Mouse (Mus musculus): ENCODE data around the gene Lamtor2. TPM values are rescaled to one million over a fixed set of nuclear protein-coding genes. Genes with fewer than 3 reads are reported as not detected.
A peak's percentile ranks its signal among the peaks of the same experiment; 100 is the strongest.
"Not testable (repeated sequence)": the region's sequence is repeated elsewhere in the genome, so short reads cannot be mapped to it uniquely, and the experiment has no call there.

Lamtor2 gene
- polyA plus RNA-seq, 1 experiment from 2014 or later, result 206 TPM

- H3K27me3 ChIP-seq (replicated peaks), result no peaks in the 10 kb centered on the region
- H3K9me3 ChIP-seq, result no peaks in the 10 kb centered on the region
- H3K9ac ChIP-seq, result peak overlapping the region; percentile 93; the same call in 1 of the 2 replicates
- H3K4me1 ChIP-seq, result peaks cover 19% of the 10 kb centered on the region
- H3K36me3 ChIP-seq (replicated peaks), result peaks cover 5% of the 10 kb centered on the region; the same call in 1 of the 2 replicates
- WGBS, result 56% methylated on average over 8 of the region's 8 CpGs
- H3K4me2 ChIP-seq, result peak overlapping the region; percentile 71
- ATAC-seq (replicated peaks), result peak; percentile 31; the same call in 1 of the 2 replicates
- no peak overlapping the region for H3K27ac ChIP-seq
- H3K4me3 ChIP-seq, result peak overlapping the region; percentile 78
These were observed 25.9 kb upstream of the Lamtor2 start for GRCm38 (mm10) chr3:88578498-88579424.

DNA sequence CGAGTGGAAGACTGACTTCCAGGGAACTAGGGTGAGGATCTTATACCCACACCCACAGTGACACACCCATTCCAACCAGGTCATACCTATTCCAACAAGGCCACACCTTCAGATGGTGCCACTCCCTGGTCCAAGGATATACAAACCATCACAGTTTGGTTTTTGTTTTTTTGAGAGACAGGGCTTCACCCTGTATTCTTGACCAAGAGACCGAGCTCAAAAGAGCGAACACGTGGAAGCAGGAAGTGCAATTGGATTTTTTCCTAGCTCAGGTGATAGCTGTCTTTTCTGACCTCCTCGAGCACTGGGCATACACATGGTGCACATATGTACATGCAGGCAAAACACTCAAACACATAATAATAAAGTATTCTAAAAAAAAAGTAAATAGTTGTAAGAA is 25.0 kb upstream of the Lamtor2 start:
- not testable (repeated sequence) for H3K36me3 ChIP-seq (replicated peaks); H3K9me3 ChIP-seq; H3K9ac ChIP-seq; ATAC-seq (replicated peaks); H3K27ac ChIP-seq; H3K4me3 ChIP-seq; H3K27me3 ChIP-seq (replicated peaks); H3K4me2 ChIP-seq
- peaks cover 19% of the 10 kb centered on the region for H3K4me1 ChIP-seq
- whole genome bisulfite sequencing, result 87% methylated on average over 5 of the region's 5 CpGs

DNA sequence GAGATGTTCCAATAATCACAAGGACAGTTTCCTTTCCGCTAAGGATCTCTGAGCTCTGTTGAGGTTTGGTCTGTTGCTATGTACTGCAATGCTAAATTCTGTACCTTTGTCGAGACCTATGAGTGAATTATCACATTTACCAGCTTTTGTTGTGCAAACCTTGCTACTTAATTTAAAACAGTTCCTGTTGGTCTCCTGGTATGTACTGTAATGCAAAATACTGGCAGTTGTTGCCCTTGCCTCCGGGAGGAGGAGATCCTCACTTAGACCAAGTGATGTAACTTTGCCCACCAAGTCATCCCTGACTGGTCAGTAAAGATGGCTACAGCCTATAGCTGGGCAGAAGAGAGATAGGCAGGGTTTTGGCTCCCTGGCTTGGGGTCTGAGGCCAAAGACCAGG is 22.7 kb upstream of the Lamtor2 start, which contains the start of gene Ssr2:
Ssr2 (plus strand) TSS at position 337 of the 400 bp plus-strand sequence.
- Histone ChIP-seq H3K36me3 (replicated peaks) (no peaks in the 10 kb centered on the region), H3K9ac (no peak within 1 kb of the TSS), H3K27me3 (replicated peaks) (no peaks in the 10 kb centered on the region), H3K9me3 (no peaks in the 10 kb centered on the region), H3K4me1 (peaks cover 11% of the 10 kb centered on the region), H3K27ac (no peak within 1 kb of the TSS), H3K4me2 (no peak within 1 kb of the TSS), H3K4me3 (no peak within 1 kb of the TSS)
- no peak for ATAC-seq (replicated peaks)
- WGBS, result 93% methylated on average over 3 of the region's 3 CpGs

- no peaks in the 10 kb centered on the region for H3K9me3 ChIP-seq
- H3K4me2 ChIP-seq, result no peak overlapping the region
- no peak overlapping the region for H3K4me3 ChIP-seq
- WGBS, result 88% methylated on average over 2 of the region's 2 CpGs
- no peaks in the 10 kb centered on the region for H3K27me3 ChIP-seq (replicated peaks)
- H3K27ac ChIP-seq, result no peak overlapping the region
- no peaks in the 10 kb centered on the region for H3K4me1 ChIP-seq
- H3K36me3 ChIP-seq (replicated peaks), result peaks cover 10% of the 10 kb centered on the region
- ATAC-seq (replicated peaks), result no peak
- no peak overlapping the region for H3K9ac ChIP-seq
These were observed 20.9 kb upstream of the Lamtor2 start for GRCm38 (mm10) chr3:88573810-88574209.

DNA sequence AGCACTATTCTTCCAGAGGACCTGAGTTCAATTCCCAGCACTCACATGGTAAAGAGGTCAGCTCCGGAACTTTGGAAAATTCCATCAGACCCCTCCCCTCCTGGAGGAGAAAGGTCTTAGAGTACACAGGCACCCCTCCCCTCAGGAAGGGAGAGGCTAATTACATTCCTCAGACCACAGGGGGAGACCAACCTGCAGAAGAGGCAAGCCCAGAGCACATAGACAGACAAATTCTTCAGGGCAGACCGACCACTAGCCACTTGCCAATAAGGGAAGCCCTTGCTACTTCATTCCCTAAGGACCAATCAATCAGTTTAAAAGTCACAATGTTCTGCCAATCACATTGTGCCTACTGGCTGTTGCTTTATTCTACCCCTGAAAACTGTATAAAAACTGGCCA is 20.0 kb upstream of the Lamtor2 start:
- Histone ChIP-seq H3K4me1 (no peaks in the 10 kb centered on the region), H3K4me3 (no peak overlapping the region), H3K9ac (no peak overlapping the region), H3K36me3 (replicated peaks) (peaks cover 20% of the 10 kb centered on the region), H3K27ac (no peak overlapping the region), H3K27me3 (replicated peaks) (no peaks in the 10 kb centered on the region), H3K9me3 (no peaks in the 10 kb centered on the region), H3K4me2 (no peak overlapping the region)
- 87% methylated on average over 2 of the region's 2 CpGs for WGBS
- no peak for ATAC-seq (replicated peaks)

- Histone ChIP-seq H3K36me3 (replicated peaks) (peaks cover 27% of the 10 kb centered on the region), H3K4me1 (no peaks in the 10 kb centered on the region), H3K4me2 (no peak overlapping the region), H3K27ac (no peak overlapping the region), H3K4me3 (no peak overlapping the region), H3K9ac (no peak overlapping the region), H3K9me3 (no peaks in the 10 kb centered on the region), H3K27me3 (replicated peaks) (no peaks in the 10 kb centered on the region)
- no peak for ATAC-seq (replicated peaks)
- 81% methylated on average over 1 of the region's 1 CpGs for WGBS
These were observed 19.0 kb upstream of the Lamtor2 start for GRCm38 (mm10) chr3:88571856-88572255.

- Histone ChIP-seq H3K9ac (no peak overlapping the region), H3K27me3 (replicated peaks) (no peaks in the 10 kb centered on the region), H3K4me1 (no peaks in the 10 kb centered on the region), H3K4me3 (no peak overlapping the region), H3K27ac (no peak overlapping the region), H3K4me2 (no peak overlapping the region), H3K36me3 (replicated peaks) (peaks cover 41% of the 10 kb centered on the region), H3K9me3 (no peaks in the 10 kb centered on the region)
- 95% methylated on average over 10 of the region's 10 CpGs for WGBS
- no peak for ATAC-seq (replicated peaks)
These were observed 17.5 kb upstream of the Lamtor2 start for GRCm38 (mm10) chr3:88570341-88570740.

- H3K4me2 ChIP-seq, result no peak overlapping the region
- H3K36me3 ChIP-seq (replicated peaks), result peaks cover 47% of the 10 kb centered on the region
- no peak overlapping the region for H3K4me3 ChIP-seq
- H3K27ac ChIP-seq, result no peak overlapping the region
- no peaks in the 10 kb centered on the region for H3K27me3 ChIP-seq (replicated peaks)
- no peaks in the 10 kb centered on the region for H3K9me3 ChIP-seq
- no peak for ATAC-seq (replicated peaks)
- WGBS, result 97% methylated on average over 5 of the region's 5 CpGs
- H3K9ac ChIP-seq, result no peak overlapping the region
- H3K4me1 ChIP-seq, result no peaks in the 10 kb centered on the region
These were observed 16.8 kb upstream of the Lamtor2 start for GRCm38 (mm10) chr3:88569694-88570093.

- ATAC-seq (replicated peaks), result no peak
- no peak overlapping the region for H3K9ac ChIP-seq
- H3K27ac ChIP-seq, result no peak overlapping the region
- H3K27me3 ChIP-seq (replicated peaks), result no peaks in the 10 kb centered on the region
- no peak overlapping the region for H3K4me2 ChIP-seq
- 96% methylated on average over 2 of the region's 2 CpGs for WGBS
- no peaks in the 10 kb centered on the region for H3K9me3 ChIP-seq
- H3K36me3 ChIP-seq (replicated peaks), result peaks cover 52% of the 10 kb centered on the region
- no peak overlapping the region for H3K4me3 ChIP-seq
- H3K4me1 ChIP-seq, result no peaks in the 10 kb centered on the region
These were observed 16.2 kb upstream of the Lamtor2 start for GRCm38 (mm10) chr3:88569093-88569492.

DNA sequence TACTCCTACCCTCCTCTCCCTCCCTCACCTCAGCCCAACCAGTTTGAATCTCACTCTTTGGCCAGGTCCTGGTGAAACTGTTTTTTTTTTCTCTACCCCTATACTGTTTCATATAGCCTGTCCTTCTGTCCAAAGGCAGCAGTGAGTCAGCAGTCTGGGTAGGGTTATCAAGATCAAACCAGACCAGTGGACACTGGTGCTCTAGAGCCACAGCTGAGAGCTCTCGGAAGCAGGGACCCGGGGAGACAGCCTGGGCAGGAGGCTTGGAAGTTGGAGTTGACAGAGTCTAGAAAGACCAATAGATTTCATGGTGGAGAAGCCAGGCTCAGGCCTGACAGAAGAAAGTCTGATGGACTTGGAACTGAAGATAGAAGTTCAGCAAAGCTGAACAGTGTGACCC is 15.7 kb upstream of the Lamtor2 start:
- WGBS, result 100% methylated on average over 2 of the region's 2 CpGs
- no peak overlapping the region for H3K27ac ChIP-seq
- no peak overlapping the region for H3K9ac ChIP-seq
- no peaks in the 10 kb centered on the region for H3K9me3 ChIP-seq
- H3K4me1 ChIP-seq, result no peaks in the 10 kb centered on the region
- H3K36me3 ChIP-seq (replicated peaks), result peaks cover 52% of the 10 kb centered on the region
- no peak for ATAC-seq (replicated peaks)
- no peak overlapping the region for H3K4me3 ChIP-seq
- H3K27me3 ChIP-seq (replicated peaks), result no peaks in the 10 kb centered on the region
- no peak overlapping the region for H3K4me2 ChIP-seq

GRCm38 (mm10) chr3:88567892-88568291 is 15.0 kb upstream of the Lamtor2 start:
- Histone ChIP-seq H3K27me3 (replicated peaks) (no peaks in the 10 kb centered on the region), H3K27ac (no peak overlapping the region), H3K4me3 (no peak overlapping the region), H3K9ac (no peak overlapping the region), H3K9me3 (no peaks in the 10 kb centered on the region), H3K4me1 (no peaks in the 10 kb centered on the region), H3K4me2 (no peak overlapping the region), H3K36me3 (replicated peaks) (peaks cover 57% of the 10 kb centered on the region)
- ATAC-seq (replicated peaks), result no peak
- WGBS, result 99% methylated on average over 6 of the region's 6 CpGs

DNA sequence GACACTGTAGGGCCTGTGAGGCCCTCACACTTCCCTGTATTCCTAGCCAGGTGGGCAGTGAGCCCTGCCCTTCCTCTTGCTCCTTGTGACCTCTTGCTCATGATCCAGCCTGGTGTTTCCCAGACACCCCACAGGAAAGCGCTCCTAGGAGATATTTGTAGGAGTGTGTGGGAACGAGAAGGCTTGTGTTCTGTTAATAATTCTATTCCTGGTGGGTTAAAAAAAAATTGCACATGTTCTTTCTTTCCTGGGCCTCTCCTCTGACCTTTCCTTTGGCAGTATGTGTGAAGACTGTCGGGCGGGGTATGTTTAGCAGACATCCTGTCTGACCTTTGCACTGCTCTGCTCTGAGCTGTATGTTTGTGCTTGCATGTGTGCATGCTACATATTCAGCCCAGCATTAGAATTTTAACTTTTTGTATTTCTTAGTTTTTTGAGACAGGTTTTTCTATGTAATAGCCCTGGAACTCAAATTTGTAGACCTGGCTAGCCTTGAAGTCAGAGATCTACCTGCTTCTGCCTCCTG is 13.7 kb upstream of the Lamtor2 start:
- Histone ChIP-seq H3K4me2 (no peak overlapping the region), H3K27me3 (replicated peaks) (no peaks in the 10 kb centered on the region), H3K9me3 (no peaks in the 10 kb centered on the region), H3K27ac (no peak overlapping the region), H3K4me1 (no peaks in the 10 kb centered on the region), H3K36me3 (replicated peaks) (peaks cover 62% of the 10 kb centered on the region), H3K4me3 (no peak overlapping the region), H3K9ac (no peak overlapping the region)
- ATAC-seq (replicated peaks), result no peak
- WGBS, result 87% methylated on average over 4 of the region's 4 CpGs

GRCm38 (mm10) chr3:88566116-88566515 is 13.2 kb upstream of the Lamtor2 start:
- no peak for ATAC-seq (replicated peaks)
- no peak overlapping the region for H3K4me3 ChIP-seq
- no peaks in the 10 kb centered on the region for H3K4me1 ChIP-seq
- no peak overlapping the region for H3K9ac ChIP-seq
- no peaks in the 10 kb centered on the region for H3K9me3 ChIP-seq
- H3K36me3 ChIP-seq (replicated peaks), result peaks cover 65% of the 10 kb centered on the region
- H3K4me2 ChIP-seq, result no peak overlapping the region
- WGBS, result 96% methylated on average over 3 of the region's 3 CpGs
- H3K27me3 ChIP-seq (replicated peaks), result no peaks in the 10 kb centered on the region
- H3K27ac ChIP-seq, result no peak overlapping the region

All from midbrain, embryonic 15.5 days (tissue).